Mouse (Mus musculus) C2C12 (cell line): ENCODE results near the gene Map10. TPM values are rescaled to one million over a fixed set of nuclear protein-coding genes. Genes with fewer than 3 reads are reported as not detected.

ENCODE experiments used
- H3K27me3 ChIP-seq: one replicate; pipeline ENCODE4 v1.6.1; 2011; ENCODE audit not compliant: control insufficient read depth, insufficient read depth, insufficient read length
- H3K36me3 ChIP-seq: one replicate; pipeline ENCODE4 v1.6.1; 2011; ENCODE audit not compliant: control insufficient read depth, insufficient read depth
- H3K4me3 ChIP-seq: one replicate; pipeline ENCODE4 v1.5.1; 2011; ENCODE audit warnings: mild to moderate bottlenecking, control low read depth; ENCODE audit not compliant: poor library complexity, insufficient read depth, severe bottlenecking
- H3K79me2 ChIP-seq: one replicate; pipeline ENCODE4 v1.6.1; 2011; ENCODE audit not compliant: control insufficient read depth, insufficient read depth
- H3K79me3 ChIP-seq: one replicate; pipeline ENCODE4 v1.6.1; 2011; ENCODE audit warnings: low read depth, control low read depth
- H3ac ChIP-seq: one replicate; pipeline ENCODE3; 2011; ENCODE audit warnings: low read depth; ENCODE audit not compliant: control insufficient read depth, insufficient read length
- CEBPB ChIP-seq: IDR thresholded peaks from one replicate; pipeline ENCODE4 v1.6.1; 2011; ENCODE audit warnings: low read depth, mild to moderate bottlenecking, control low read depth, moderate library complexity
- CTCF ChIP-seq: IDR thresholded peaks from one replicate; pipeline ENCODE4 v1.5.1; 2011; ENCODE audit not compliant: control insufficient read depth, insufficient read depth, insufficient read length
- FOSL1 ChIP-seq: IDR thresholded peaks from one replicate; pipeline ENCODE4 v1.8.0; 2011; ENCODE audit warnings: mild to moderate bottlenecking, low read length; ENCODE audit not compliant: poor library complexity, insufficient read depth, severe bottlenecking
- MAX ChIP-seq: IDR thresholded peaks from one replicate; pipeline ENCODE4 v1.6.1; 2011; ENCODE audit warnings: mild to moderate bottlenecking, control low read depth
- MYOD1 ChIP-seq: IDR thresholded peaks from one replicate; pipeline ENCODE4 v1.6.1; 2011; ENCODE audit warnings: low read depth; ENCODE audit not compliant: control insufficient read depth, insufficient read length
- MYOG ChIP-seq: IDR thresholded peaks from one replicate; pipeline ENCODE4 v1.6.1; 2011; ENCODE audit not compliant: control insufficient read depth, insufficient read length; ENCODE audit errors: extremely low read depth
- USF1 ChIP-seq: IDR thresholded peaks from one replicate; pipeline ENCODE4 v1.6.1; 2011; ENCODE audit warnings: low read depth, mild to moderate bottlenecking, control low read depth, moderate library complexity
- polyA plus RNA-seq: library from polyadenylated mRNA; unstranded; fragments of >200 nt; fragmentation: generic; extraction: Trizol; gene quantifications from one replicate; pipeline ENCODE4 v1.2.1, GENCODE M21; 2012; ENCODE audit warnings: missing spikeins

The Map10 gene
- polyA plus RNA-seq, 1 experiment = not detected

- peaks cover 6% of the 10 kb centered on the region for H3K27me3 ChIP-seq
- no peaks in the 10 kb centered on the region for H3K36me3 ChIP-seq
- no peaks in the 10 kb centered on the region for H3K79me2 ChIP-seq
- H3K79me3 ChIP-seq = no peaks in the 10 kb centered on the region
- no peak overlapping the region for H3K4me3 ChIP-seq
- no peak for TF ChIP-seq FOSL1
- no peak for TF ChIP-seq CEBPB
- no peak for TF ChIP-seq MAX
- no peak for TF ChIP-seq MYOD1
- no peak for TF ChIP-seq USF1
- no peak for TF ChIP-seq MYOG
- TF ChIP-seq CTCF = no peak
- no peak overlapping the region for H3ac ChIP-seq
Measured at GRCm38 (mm10) chr8:125670420-125670819, 802 bp downstream of the Map10 start.

- Histone ChIP-seq H3K4me3 (no peak overlapping the region), H3K79me3 (no peaks in the 10 kb centered on the region), H3K79me2 (no peaks in the 10 kb centered on the region), H3K27me3 (peaks cover 6% of the 10 kb centered on the region), H3ac (no peak overlapping the region), H3K36me3 (no peaks in the 10 kb centered on the region)
- TF ChIP-seq CTCF = no peak
- no peak for TF ChIP-seq CEBPB
- TF ChIP-seq MYOD1 = no peak
- TF ChIP-seq MAX = no peak
- no peak for TF ChIP-seq USF1
Measured at GRCm38 (mm10) chr8:125670906-125671305, 1.3 kb downstream of the Map10 start.

- Histone ChIP-seq H3K4me3 (no peak overlapping the region), H3K36me3 (no peaks in the 10 kb centered on the region), H3K79me3 (no peaks in the 10 kb centered on the region), H3ac (no peak overlapping the region), H3K27me3 (peaks cover 6% of the 10 kb centered on the region), H3K79me2 (no peaks in the 10 kb centered on the region)
- TF ChIP-seq MYOG (no peak), USF1 (no peak), MAX (no peak), MYOD1 (no peak), CEBPB (no peak), FOSL1 (no peak), CTCF (no peak)
Measured at GRCm38 (mm10) chr8:125671371-125671770, 1.8 kb downstream of the Map10 start.

GRCm38 (mm10) chr8:125675796-125676195 lies 6.2 kb downstream of the Map10 start:
- Histone ChIP-seq H3K79me2 (no peaks in the 10 kb centered on the region), H3K27me3 (peaks cover 6% of the 10 kb centered on the region), H3K36me3 (no peaks in the 10 kb centered on the region)

GRCm38 (mm10) chr8:125677484-125677883 lies 7.9 kb downstream of the Map10 start:
- Histone ChIP-seq H3K79me3 (no peaks in the 10 kb centered on the region), H3K27me3 (peaks cover 3% of the 10 kb centered on the region), H3K4me3 (no peak overlapping the region), H3ac (no peak overlapping the region), H3K36me3 (no peaks in the 10 kb centered on the region), H3K79me2 (no peaks in the 10 kb centered on the region)
- TF ChIP-seq MYOD1 (no peak), USF1 (no peak)

More at GRCm38 (mm10) chr8:125675796-125676195, 6.2 kb downstream of the Map10 start:
- no peak overlapping the region for H3K4me3 ChIP-seq
- no peaks in the 10 kb centered on the region for H3K79me3 ChIP-seq
- no peak for TF ChIP-seq MAX
- no peak for TF ChIP-seq MYOD1
- no peak for TF ChIP-seq USF1
- H3ac ChIP-seq = no peak overlapping the region

GRCm38 (mm10) chr8:125678854-125679648 lies 9.4 kb downstream of the Map10 start:
- H3K27me3 ChIP-seq = peaks cover 6% of the 10 kb centered on the region
- no peaks in the 10 kb centered on the region for H3K36me3 ChIP-seq
- no peak overlapping the region for H3ac ChIP-seq
- no peaks in the 10 kb centered on the region for H3K79me3 ChIP-seq
- H3K4me3 ChIP-seq = no peak overlapping the region
- TF ChIP-seq MAX (no peak), CTCF (no peak), USF1 (no peak), CEBPB (no peak), MYOD1 (no peak), FOSL1 (no peak), MYOG (no peak)
- H3K79me2 ChIP-seq = no peaks in the 10 kb centered on the region
